In the genomic region with DNA sequence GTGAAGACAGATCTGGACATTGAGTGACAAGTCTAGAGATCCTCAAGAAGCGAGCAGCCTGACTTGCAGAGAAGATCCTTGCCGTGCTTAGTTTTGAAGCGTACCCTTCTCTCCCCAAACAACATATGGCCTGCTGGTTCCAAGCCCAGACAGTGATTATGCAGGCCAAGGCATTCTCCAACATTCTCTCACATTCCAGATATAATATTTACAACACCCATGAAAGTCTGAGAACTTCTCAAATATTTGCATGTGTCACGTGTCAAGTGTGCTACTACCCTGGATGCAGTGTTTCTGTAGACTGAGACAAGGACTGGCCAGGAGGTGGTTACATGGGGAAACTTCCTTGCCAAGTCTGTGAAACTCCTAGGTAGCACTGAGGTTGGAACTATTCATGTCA, we compare ENCODE assay signal across 17 mouse cellular contexts.
A peak's percentile ranks its signal among the peaks of the same experiment; 100 is the strongest.
DNase-seq lines count a peak whose midpoint lies in the region; ATAC-seq and TF ChIP-seq lines count a peak whose summit lies in the region.
"Had no signal": no experiment of that assay in that cellular context is flagged by ENCODE, and none has a peak within 500 bp of the region (broad histone marks: within the 10 kb centered on the region; RNA-seq: fewer than 3 reads in every experiment).

No protein-coding gene starts in this region.

- no peaks in the 10 kb centered on the region for H3K27me3 ChIP-seq in limb, embryonic 14.5 days (ENCODE audit: control insufficient read depth, insufficient read depth, low read length)
- H3K27me3 ChIP-seq in limb, embryonic 10.5 days (ENCODE audit: low read depth, poor library complexity, severe bottlenecking), result no peaks in the 10 kb centered on the region
- no peaks in the 10 kb centered on the region for H3K27me3 ChIP-seq in lung, postnatal 0 days (replicated peaks; ENCODE audit: insufficient read depth, low read length)
- H3K27me3 ChIP-seq in midbrain, embryonic 16.5 days (ENCODE audit: control insufficient read depth, insufficient read depth, low read depth, low read length), result no peaks in the 10 kb centered on the region; the same call in 1 of the 2 replicates
- H3K27me3 ChIP-seq: hindbrain, embryonic 13.5 days; limb, embryonic 13.5 days; neural tube, embryonic 12.5 days had no signal

- 0 out of 2 replicates have a peak, but pooled peaks have one; percentile 47 for ATAC-seq in frontal cortex, adult (ENCODE audit: low TSS enrichment)
- ATAC-seq in limb, embryonic 14.5 days (ENCODE audit: low FRiP score, low read depth), result peak; percentile 47; the same call in 1 of the 2 replicates
- peak; percentile 80 for ATAC-seq in lung, postnatal 0 days
- no peak for ATAC-seq in midbrain, embryonic 16.5 days

- H3K27ac ChIP-seq in limb, embryonic 14.5 days (replicated peaks; ENCODE audit: low read depth, low read length), result no peak overlapping the region
- no peak overlapping the region for H3K27ac ChIP-seq in limb, embryonic 10.5 days
- no peak overlapping the region for H3K27ac ChIP-seq in lung, postnatal 0 days (ENCODE audit: low read length)
- H3K27ac ChIP-seq in midbrain, embryonic 16.5 days (ENCODE audit: low read length), result no peak overlapping the region
- H3K27ac ChIP-seq: embryonic facial prominence, embryonic 13.5 days; hindbrain, embryonic 13.5 days; limb, embryonic 13.5 days; neural tube, embryonic 12.5 days had no signal

- H3K4me2 ChIP-seq in limb, embryonic 14.5 days (replicated peaks; ENCODE audit: low read depth, low read length, severe bottlenecking), result no peak overlapping the region
- H3K4me2 ChIP-seq in lung, postnatal 0 days (replicated peaks; ENCODE audit: low read depth, low read length), result no peak overlapping the region
- H3K4me2 ChIP-seq in midbrain, embryonic 16.5 days (ENCODE audit: low read length), result no peak overlapping the region
- H3K4me2 ChIP-seq: embryonic facial prominence, embryonic 13.5 days; hindbrain, embryonic 13.5 days; limb, embryonic 13.5 days; neural tube, embryonic 12.5 days had no signal

- no peak overlapping the region for H3K9ac ChIP-seq in limb, embryonic 14.5 days (ENCODE audit: low read depth, low read length, severe bottlenecking)
- H3K9ac ChIP-seq in lung, postnatal 0 days (replicated peaks; ENCODE audit: low read depth), result no peak overlapping the region
- H3K9ac ChIP-seq in midbrain, embryonic 16.5 days (ENCODE audit: low read depth, low read length), result no peak overlapping the region
- H3K9ac ChIP-seq: embryonic facial prominence, embryonic 13.5 days; hindbrain, embryonic 13.5 days; limb, embryonic 13.5 days; neural tube, embryonic 12.5 days had no signal

- TF ChIP-seq EP300 in lung, postnatal 0 days (IDR thresholded peaks at IDR 0.05), result peak; percentile 26; the same call in 1 of the 2 replicates

- no peak for TF ChIP-seq POLR2A in limb, embryonic 14.5 days (IDR thresholded peaks at IDR 0.05; ENCODE audit: borderline replicate concordance, extremely low read depth, insufficient read depth, insufficient read length)
- TF ChIP-seq POLR2A in brain, embryonic 14.5 days (IDR thresholded peaks at IDR 0.05; ENCODE audit: borderline replicate concordance, extremely low read depth, insufficient read depth, insufficient read length, poor library complexity, severe bottlenecking), result no peak

- no peaks in the 10 kb centered on the region for H3K9me3 ChIP-seq in limb, embryonic 14.5 days (ENCODE audit: control insufficient read depth, low read length)
- no peaks in the 10 kb centered on the region for H3K9me3 ChIP-seq in limb, embryonic 10.5 days (replicated peaks)
- H3K9me3 ChIP-seq in lung, postnatal 0 days (ENCODE audit: low read length), result no peaks in the 10 kb centered on the region
- no peaks in the 10 kb centered on the region for H3K9me3 ChIP-seq in midbrain, embryonic 16.5 days (replicated peaks; ENCODE audit: control insufficient read depth, low read length, poor library complexity, severe bottlenecking)
- H3K9me3 ChIP-seq: embryonic facial prominence, embryonic 13.5 days; hindbrain, embryonic 13.5 days; limb, embryonic 13.5 days; neural tube, embryonic 12.5 days had no signal

- H3K4me1 ChIP-seq in limb, embryonic 14.5 days (ENCODE audit: control insufficient read depth, insufficient read depth, low read length), result peaks cover 30% of the 10 kb centered on the region
- H3K4me1 ChIP-seq in limb, embryonic 10.5 days, result peaks cover 34% of the 10 kb centered on the region
- H3K4me1 ChIP-seq in lung, postnatal 0 days (ENCODE audit: insufficient read depth, low read depth, low read length), result peaks cover 8% of the 10 kb centered on the region; the same call in 1 of the 2 replicates
- H3K4me1 ChIP-seq in midbrain, embryonic 16.5 days (ENCODE audit: control insufficient read depth, insufficient read depth, low read length), result peaks cover 11% of the 10 kb centered on the region

- no peak for DNase-seq in frontal cortex, postnatal 25 days (ENCODE audit: low spot score in 2 of 2)
- peak; percentile 34 for DNase-seq in limb, embryonic 14.5 days (ENCODE audit: low spot score)
- no peak for DNase-seq in limb, embryonic 10.5 days (ENCODE audit: low spot score)
- DNase-seq in brain, embryonic 14.5 days (ENCODE audit: low read depth), result peak; percentile 76
- DNase-seq in lung, postnatal 0 days (ENCODE audit: low spot score), result peak; percentile 67
- DNase-seq: adrenal gland, postnatal 10 days; cerebellum, adult 8-10 months; heart, adult 11 months; kidney, postnatal 36 days; right cerebral cortex, postnatal 25 days; thymus, adult 18-20 months had no signal

- WGBS in limb, embryonic 14.5 days, result 72% methylated on average over 4 of the region's 4 CpGs
- WGBS in limb, embryonic 10.5 days, result 94% methylated on average over 4 of the region's 4 CpGs
- WGBS in lung, postnatal 0 days, result 32% methylated on average over 4 of the region's 4 CpGs
- WGBS in midbrain, embryonic 16.5 days, result 83% methylated on average over 4 of the region's 4 CpGs

- TF ChIP-seq CTCF in brain, embryonic 14.5 days (IDR thresholded peaks at IDR 0.05; ENCODE audit: borderline replicate concordance, extremely low read depth, insufficient read depth, insufficient read length), result no peak
- no peak for TF ChIP-seq CTCF in lung, postnatal 0 days (IDR thresholded peaks at IDR 0.05)

- H3K36me3 ChIP-seq in limb, embryonic 14.5 days (ENCODE audit: control insufficient read depth, insufficient read depth, low read length), result no peaks in the 10 kb centered on the region
- H3K36me3 ChIP-seq in limb, embryonic 10.5 days, result no peaks in the 10 kb centered on the region
- no peaks in the 10 kb centered on the region for H3K36me3 ChIP-seq in lung, postnatal 0 days (ENCODE audit: insufficient read depth, low read length)
- H3K36me3 ChIP-seq in midbrain, embryonic 16.5 days (ENCODE audit: control insufficient read depth, insufficient read depth, low read length), result no peaks in the 10 kb centered on the region
- H3K36me3 ChIP-seq: embryonic facial prominence, embryonic 13.5 days; hindbrain, embryonic 13.5 days; limb, embryonic 13.5 days; neural tube, embryonic 12.5 days had no signal

- no peak overlapping the region for H3K4me3 ChIP-seq in limb, embryonic 14.5 days (replicated peaks; ENCODE audit: low read length)
- H3K4me3 ChIP-seq in limb, embryonic 10.5 days, result no peak overlapping the region
- H3K4me3 ChIP-seq in lung, postnatal 0 days (ENCODE audit: low read depth, low read length), result no peak overlapping the region
- H3K4me3 ChIP-seq in midbrain, embryonic 16.5 days (ENCODE audit: low read depth, low read length), result no peak overlapping the region
- H3K4me3 ChIP-seq: embryonic facial prominence, embryonic 13.5 days; hindbrain, embryonic 13.5 days; limb, embryonic 13.5 days; neural tube, embryonic 12.5 days had no signal

Comparison
In these comparisons a context has a peak if more than half of its experiments do, and no peak if none do; other contexts are left out.
1. DNase-seq: peak in limb, embryonic 14.5 days (single experiment), brain, embryonic 14.5 days (single experiment) and lung, postnatal 0 days (single experiment); none in frontal cortex, postnatal 25 days (0 of 2) and limb, embryonic 10.5 days (single experiment).